Mouse (Mus musculus): ENCODE results near the gene Cel. TPM values are rescaled to one million over a fixed set of nuclear protein-coding genes. Genes with fewer than 3 reads are reported as not detected.

Gene Cel
- polyA plus RNA-seq, 1 experiment from 2014 or later, result not detected

- no peaks in the 10 kb centered on the region for H3K27me3 ChIP-seq
- H3K27ac ChIP-seq, result peak overlapping the region; percentile 91
- peak overlapping the region; percentile 69 for H3K4me2 ChIP-seq
- peak; percentile 94 for ATAC-seq (ENCODE audit: borderline replicate concordance, extremely low read depth, low FRiP score, low TSS enrichment)
- under 1% methylated on average over 56 of the region's 56 CpGs for WGBS
- H3K4me3 ChIP-seq, result peak overlapping the region; percentile 80
- peaks cover 25% of the 10 kb centered on the region for H3K36me3 ChIP-seq
- no peaks in the 10 kb centered on the region for H3K9me3 ChIP-seq
- peak overlapping the region; percentile 68 for H3K9ac ChIP-seq
- H3K4me1 ChIP-seq, result peaks cover 24% of the 10 kb centered on the region; the same call in 1 of the 2 replicates
Observed at GRCm38 (mm10) chr2:28582647-28583353, 19.6 kb upstream of the Cel start.

- Histone ChIP-seq H3K9ac (no peak overlapping the region), H3K4me2 (no peak overlapping the region), H3K9me3 (no peaks in the 10 kb centered on the region), H3K36me3 (peaks cover 65% of the 10 kb centered on the region), H3K4me1 (peaks cover 22% of the 10 kb centered on the region; the same call in 1 of the 2 replicates), H3K27me3 (no peaks in the 10 kb centered on the region), H3K27ac (no peak overlapping the region; the same call in 1 of the 2 replicates), H3K4me3 (no peak overlapping the region)
- WGBS, result 58% methylated on average over 5 of the region's 5 CpGs
- no peak for ATAC-seq (ENCODE audit: borderline replicate concordance, extremely low read depth, low FRiP score, low TSS enrichment)
Observed at GRCm38 (mm10) chr2:28578003-28578402, 14.8 kb upstream of the Cel start.

GRCm38 (mm10) chr2:28576815-28577214 is 13.6 kb upstream of the Cel start:
- Histone ChIP-seq H3K4me3 (no peak overlapping the region), H3K36me3 (peaks cover 77% of the 10 kb centered on the region)
- WGBS, result 67% methylated on average over 3 of the region's 3 CpGs

GRCm38 (mm10) chr2:28575341-28575740 is 12.1 kb upstream of the Cel start:
- ATAC-seq (ENCODE audit: borderline replicate concordance, extremely low read depth, low FRiP score, low TSS enrichment), result no peak
- peaks cover 80% of the 10 kb centered on the region for H3K36me3 ChIP-seq
- WGBS, result 75% methylated on average over 4 of the region's 4 CpGs

More at GRCm38 (mm10) chr2:28576815-28577214, 13.6 kb upstream of the Cel start:
- Histone ChIP-seq H3K9ac (no peak overlapping the region), H3K9me3 (no peaks in the 10 kb centered on the region), H3K27ac (no peak overlapping the region), H3K4me1 (peaks cover 18% of the 10 kb centered on the region; the same call in 1 of the 2 replicates), H3K4me2 (no peak overlapping the region), H3K27me3 (no peaks in the 10 kb centered on the region)
- no peak for ATAC-seq (ENCODE audit: borderline replicate concordance, extremely low read depth, low FRiP score, low TSS enrichment)

GRCm38 (mm10) chr2:28569903-28570302 is 6.7 kb upstream of the Cel start:
- H3K9me3 ChIP-seq, result no peaks in the 10 kb centered on the region
- H3K36me3 ChIP-seq, result peaks cover 73% of the 10 kb centered on the region
- whole genome bisulfite sequencing, result 26% methylated on average over 3 of the region's 3 CpGs
- H3K9ac ChIP-seq, result no peak overlapping the region
- no peak overlapping the region for H3K4me3 ChIP-seq
- H3K27ac ChIP-seq, result 0 out of 2 replicates have a peak overlapping the region, but pooled peaks have one; percentile 6
- no peaks in the 10 kb centered on the region for H3K27me3 ChIP-seq
- ATAC-seq (ENCODE audit: borderline replicate concordance, extremely low read depth, low FRiP score, low TSS enrichment), result peak; percentile 76
- H3K4me1 ChIP-seq, result no peaks in the 10 kb centered on the region
- H3K4me2 ChIP-seq, result no peak overlapping the region

More at GRCm38 (mm10) chr2:28575341-28575740, 12.1 kb upstream of the Cel start:
- H3K4me3 ChIP-seq, result no peak overlapping the region
- no peak overlapping the region for H3K4me2 ChIP-seq
- H3K9me3 ChIP-seq, result no peaks in the 10 kb centered on the region
- 0 out of 2 replicates have a peak, but pooled peaks cover 11% of the 10 kb centered on the region for H3K4me1 ChIP-seq
- H3K9ac ChIP-seq, result no peak overlapping the region
- no peaks in the 10 kb centered on the region for H3K27me3 ChIP-seq
- H3K27ac ChIP-seq, result no peak overlapping the region

GRCm38 (mm10) chr2:28566545-28566944 is 3.3 kb upstream of the Cel start:
- no peak for ATAC-seq (ENCODE audit: borderline replicate concordance, extremely low read depth, low FRiP score, low TSS enrichment)
- no peak overlapping the region for H3K4me2 ChIP-seq
- H3K27ac ChIP-seq, result no peak overlapping the region
- H3K36me3 ChIP-seq, result peaks cover 43% of the 10 kb centered on the region
- no peak overlapping the region for H3K9ac ChIP-seq
- 48% methylated on average over 5 of the region's 5 CpGs for WGBS
- H3K27me3 ChIP-seq, result no peaks in the 10 kb centered on the region
- H3K4me1 ChIP-seq, result no peaks in the 10 kb centered on the region
- H3K4me3 ChIP-seq, result no peak overlapping the region
- no peaks in the 10 kb centered on the region for H3K9me3 ChIP-seq

- H3K4me2 ChIP-seq, result no peak overlapping the region
- H3K27me3 ChIP-seq, result no peaks in the 10 kb centered on the region
- H3K9me3 ChIP-seq, result no peaks in the 10 kb centered on the region
- H3K27ac ChIP-seq, result no peak overlapping the region
- peaks cover 35% of the 10 kb centered on the region for H3K36me3 ChIP-seq
- no peaks in the 10 kb centered on the region for H3K4me1 ChIP-seq
- H3K4me3 ChIP-seq, result no peak overlapping the region
- whole genome bisulfite sequencing, result 93% methylated on average over 4 of the region's 4 CpGs
- no peak for ATAC-seq (ENCODE audit: borderline replicate concordance, extremely low read depth, low FRiP score, low TSS enrichment)
- H3K9ac ChIP-seq, result no peak overlapping the region
Observed at GRCm38 (mm10) chr2:28564380-28564779, 1.2 kb upstream of the Cel start.

GRCm38 (mm10) chr2:28563830-28564229 is 627 bp upstream of the Cel start:
- H3K4me2 ChIP-seq, result no peak overlapping the region
- H3K36me3 ChIP-seq, result peaks cover 30% of the 10 kb centered on the region
- H3K4me1 ChIP-seq, result no peaks in the 10 kb centered on the region
- no peaks in the 10 kb centered on the region for H3K27me3 ChIP-seq
- no peak overlapping the region for H3K4me3 ChIP-seq
- H3K27ac ChIP-seq, result no peak overlapping the region
- ATAC-seq (ENCODE audit: borderline replicate concordance, extremely low read depth, low FRiP score, low TSS enrichment), result no peak
- H3K9me3 ChIP-seq, result no peaks in the 10 kb centered on the region
- no peak overlapping the region for H3K9ac ChIP-seq

GRCm38 (mm10) chr2:28557452-28557851 is 5.8 kb downstream of the Cel start:
- H3K36me3 ChIP-seq, result peaks cover 12% of the 10 kb centered on the region; the same call in 1 of the 2 replicates
- H3K4me2 ChIP-seq, result no peak overlapping the region
- no peaks in the 10 kb centered on the region for H3K4me1 ChIP-seq
- H3K9ac ChIP-seq, result no peak overlapping the region
- no peak overlapping the region for H3K4me3 ChIP-seq
- no peaks in the 10 kb centered on the region for H3K27me3 ChIP-seq
- H3K27ac ChIP-seq, result no peak overlapping the region
- H3K9me3 ChIP-seq, result no peaks in the 10 kb centered on the region
- no peak for ATAC-seq (ENCODE audit: borderline replicate concordance, extremely low read depth, low FRiP score, low TSS enrichment)
- 77% methylated on average over 5 of the region's 5 CpGs for WGBS

- H3K4me1 ChIP-seq, result no peaks in the 10 kb centered on the region
- no peaks in the 10 kb centered on the region for H3K27me3 ChIP-seq
- no peak overlapping the region for H3K4me3 ChIP-seq
- 91% methylated on average over 5 of the region's 5 CpGs for WGBS
- ATAC-seq (ENCODE audit: borderline replicate concordance, extremely low read depth, low FRiP score, low TSS enrichment), result no peak
- peaks cover 55% of the 10 kb centered on the region for H3K36me3 ChIP-seq
- H3K27ac ChIP-seq, result no peak overlapping the region
- H3K4me2 ChIP-seq, result no peak overlapping the region
- no peaks in the 10 kb centered on the region for H3K9me3 ChIP-seq
- no peak overlapping the region for H3K9ac ChIP-seq
Observed at GRCm38 (mm10) chr2:28552301-28552700, 10.9 kb downstream of the Cel start.

- Histone ChIP-seq H3K9me3 (no peaks in the 10 kb centered on the region), H3K4me3 (no peak overlapping the region), H3K27me3 (no peaks in the 10 kb centered on the region), H3K36me3 (peaks cover 76% of the 10 kb centered on the region), H3K27ac (no peak overlapping the region), H3K4me2 (no peak overlapping the region), H3K9ac (no peak overlapping the region), H3K4me1 (no peaks in the 10 kb centered on the region)
- 87% methylated on average over 13 of the region's 13 CpGs for WGBS
- ATAC-seq (ENCODE audit: borderline replicate concordance, extremely low read depth, low FRiP score, low TSS enrichment), result no peak
Observed at GRCm38 (mm10) chr2:28549157-28549556, 14.0 kb downstream of the Cel start.

GRCm38 (mm10) chr2:28547237-28548172 is 15.7 kb downstream of the Cel start:
- ATAC-seq (ENCODE audit: borderline replicate concordance, extremely low read depth, low FRiP score, low TSS enrichment), result peak; percentile 51; the same call in 1 of the 2 replicates
- H3K27me3 ChIP-seq, result no peaks in the 10 kb centered on the region
- no peak overlapping the region for H3K4me3 ChIP-seq
- no peaks in the 10 kb centered on the region for H3K9me3 ChIP-seq
- H3K4me2 ChIP-seq, result no peak overlapping the region
- peaks cover 79% of the 10 kb centered on the region for H3K36me3 ChIP-seq
- H3K27ac ChIP-seq, result no peak overlapping the region
- WGBS, result 50% methylated on average over 11 of the region's 11 CpGs
- H3K4me1 ChIP-seq, result no peaks in the 10 kb centered on the region
- no peak overlapping the region for H3K9ac ChIP-seq
